Mouse (Mus musculus) gastrocnemius, postnatal 36 days (tissue): ENCODE data around the gene Gpc5. TPM values are rescaled to one million over a fixed set of nuclear protein-coding genes. Genes with fewer than 3 reads are reported as not detected.

Source experiments
- DNase-seq, 2 experiments: peaks; one replicate each; pipeline ENCODE4 v3.0.0; 2022
- intact Hi-C: fragments of 180-260 bp; cut with DNase I; formaldehyde crosslinking; loops from one replicate; pipeline ENCODE4 v1.15.1; 2025
- microRNA-seq, 2 experiments: library from miRNA; unstranded; fragments of <30 nt; microRNA quantifications; one replicate each; pipeline ENCODE4 v1.2.0; 2021
- total RNA-seq, 2 experiments: library from RNA; stranded (reverse); gene quantifications; 2 replicates each; pipeline ENCODE4 v1.2.3; 2021

Gene Gpc5
- total RNA-seq, 2 experiments from 2014 or later, result not detected

GRCm38 (mm10) chr14:116558141-116558800 lies 1466.3 kb downstream of the Gpc5 start:
- DNase-seq, result no peak
- intact Hi-C loops, result no loop called here

GRCm38 (mm10) chr14:116559990-116560389 lies 1468.0 kb downstream of the Gpc5 start:
- intact Hi-C loops, result loop anchor here (10.0 kb wide), 1 partner anchor 1255 kb away; no protein-coding TSS in a partner anchor
- no peak for DNase-seq

Small RNAs within 50 kb of the gene (microRNA-seq; reads per million reads assigned to microRNA genes)
- gene Mir17, result 2,223 to 2,553 reads per million in 2 experiments
- gene Mir18, result 208 to 420 reads per million in 2 experiments
- 0 to 0.72 reads per million in 2 experiments for gene Mir19a
- 0 to 1.1 reads per million in 2 experiments for gene Mir19b-1
- 1,387 to 1,537 reads per million in 2 experiments for gene Mir20a
- gene Mir92-1, result 509 to 699 reads per million in 2 experiments
